Mouse (Mus musculus) kidney, postnatal 10 days (tissue): ENCODE results near the gene Zfp94.
"Not testable (repeated sequence)": the region's sequence is repeated elsewhere in the genome, so short reads cannot be mapped to it uniquely, and the experiment has no call there.

Source experiments
- DNase-seq: peaks from one replicate; pipeline ENCODE4 v3.0.0; 2021; ENCODE audit warnings: mixed read lengths

Gene Zfp94

GRCm38 (mm10) chr7:24315726-24316566 is 520 bp downstream of the Zfp94 start:
- DNase-seq, result peak; percentile 35

- DNase-seq, result peak; percentile 70
Observed at GRCm38 (mm10) chr7:24300771-24301282, 15.6 kb downstream of the Zfp94 start, which contains the start of gene Zfp61. TSS of gene Zfp61 (minus strand) at chr7:24301232.

GRCm38 (mm10) chr7:24299823-24300481 is 16.5 kb downstream of the Zfp94 start:
- peak; percentile 16 for DNase-seq

GRCm38 (mm10) chr7:24298973-24299708 is 17.3 kb downstream of the Zfp94 start:
- DNase-seq, result peak; percentile 86

GRCm38 (mm10) chr7:24298635-24298972 is 17.9 kb downstream of the Zfp94 start:
- no peak for DNase-seq

- no peak for DNase-seq
Observed at GRCm38 (mm10) chr7:24297361-24298095, 18.9 kb downstream of the Zfp94 start.

- DNase-seq, result no peak
Observed at GRCm38 (mm10) chr7:24296386-24296785, 20.1 kb downstream of the Zfp94 start.

GRCm38 (mm10) chr7:24295376-24295775 is 21.1 kb downstream of the Zfp94 start:
- no peak for DNase-seq

GRCm38 (mm10) chr7:24294763-24295162 is 21.7 kb downstream of the Zfp94 start:
- no peak for DNase-seq

GRCm38 (mm10) chr7:24293061-24293851 is 23.2 kb downstream of the Zfp94 start:
- DNase-seq, result no peak

- DNase-seq, result no peak
Observed at GRCm38 (mm10) chr7:24291387-24292090, 24.9 kb downstream of the Zfp94 start.

GRCm38 (mm10) chr7:24290106-24290693 is 26.3 kb downstream of the Zfp94 start:
- no peak for DNase-seq

- DNase-seq, result no peak
Observed at GRCm38 (mm10) chr7:24288512-24288911, 28.0 kb downstream of the Zfp94 start.

- DNase-seq, result no peak
Observed at GRCm38 (mm10) chr7:24287670-24288069, 28.8 kb downstream of the Zfp94 start.

- no peak for DNase-seq
Observed at GRCm38 (mm10) chr7:24286916-24287315, 29.6 kb downstream of the Zfp94 start.

- DNase-seq, result no peak
Observed at GRCm38 (mm10) chr7:24286090-24286489, 30.4 kb downstream of the Zfp94 start.

- no peak for DNase-seq
Observed at GRCm38 (mm10) chr7:24280858-24281145, 35.7 kb downstream of the Zfp94 start.

- DNase-seq, result no peak
Observed at GRCm38 (mm10) chr7:24280031-24280857, 36.2 kb downstream of the Zfp94 start.

GRCm38 (mm10) chr7:24278771-24279170 is 37.7 kb downstream of the Zfp94 start:
- DNase-seq, result not testable (repeated sequence)

GRCm38 (mm10) chr7:24274456-24274855 is 42.0 kb downstream of the Zfp94 start:
- no peak for DNase-seq
